Mouse (Mus musculus) urinary bladder, postnatal 10 days (tissue): ENCODE data around the gene Olfr603.
"Not testable (repeated sequence)": the region's sequence is repeated elsewhere in the genome, so short reads cannot be mapped to it uniquely, and the experiment has no call there.

Experiments
- DNase-seq: peaks from one replicate; pipeline ENCODE4 v3.0.0; 2022; ENCODE audit warnings: low spot score

Olfr603 gene

GRCm38 (mm10) chr7:103386077-103386476, at the start of gene Olfr603:
Gene Olfr603, minus strand, starts transcription at chr7:103386177.
- no peak for DNase-seq

DNA sequence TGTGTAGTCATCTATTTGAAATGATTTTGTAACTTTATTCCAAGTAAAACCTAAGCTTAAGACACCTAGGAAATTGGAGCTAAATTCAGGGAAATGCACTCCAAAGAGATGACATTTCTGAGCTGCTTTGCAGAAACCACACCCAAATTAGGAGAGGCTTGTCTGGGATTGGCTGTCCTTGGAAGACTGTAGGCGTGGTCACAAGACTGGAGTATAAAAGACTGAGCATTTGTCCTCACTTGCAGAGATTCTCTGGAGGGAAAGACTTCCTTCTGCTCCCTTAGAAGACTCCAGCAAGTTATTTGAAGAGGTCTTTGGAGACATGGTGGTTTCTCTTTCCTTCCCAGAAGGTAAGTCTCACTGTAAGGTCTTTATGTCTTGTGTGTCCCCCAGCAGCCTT, 28.8 kb upstream of the Olfr603 start, which contains the start of gene Usp17lc:
TSS of gene Usp17lc (plus strand) at position 301 of the 400 bp plus-strand sequence.
- DNase-seq: not testable (repeated sequence)

- not testable (repeated sequence) for DNase-seq
These were observed 20.6 kb upstream of the Olfr603 start for GRCm38 (mm10) chr7:103406521-103407055.

DNA sequence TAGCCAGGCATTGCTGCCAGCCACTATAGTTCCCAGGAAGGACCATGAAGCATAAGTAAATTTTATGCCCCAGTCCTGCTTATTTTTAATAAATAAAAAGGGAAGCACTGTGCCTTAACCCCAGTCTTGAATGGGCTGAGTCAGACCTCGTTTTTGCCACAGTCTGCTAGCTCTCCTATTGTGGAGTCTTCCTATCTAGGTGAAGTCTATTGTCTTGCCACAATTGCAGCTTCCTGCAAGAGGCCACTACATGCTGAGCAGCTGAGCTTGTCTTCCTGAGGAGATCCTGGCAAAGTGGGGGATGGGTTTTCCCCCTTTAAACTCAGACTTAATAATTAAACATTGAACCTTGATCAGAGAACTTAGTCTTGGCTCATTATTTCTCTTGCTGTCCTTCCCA, 13.0 kb upstream of the Olfr603 start:
- DNase-seq: no peak

DNA sequence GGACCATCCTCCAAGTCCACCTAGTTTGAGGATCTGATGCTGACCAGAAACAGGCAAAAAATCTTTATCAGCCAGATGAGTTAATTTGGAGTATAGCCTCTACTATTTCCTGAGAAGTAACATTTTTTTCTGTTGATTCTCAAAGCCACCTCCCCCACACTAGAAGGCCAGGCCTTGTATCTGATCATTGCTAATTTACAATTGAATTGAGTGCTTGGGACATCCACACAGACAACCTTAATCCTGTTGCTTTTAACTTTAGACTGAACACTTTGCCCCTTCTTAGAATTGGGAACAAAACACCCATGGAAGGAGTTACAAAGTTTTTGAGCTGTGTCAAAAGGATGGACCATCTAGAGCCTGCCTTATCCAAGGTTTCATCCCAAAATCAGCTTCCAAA, 11.8 kb upstream of the Olfr603 start:
- DNase-seq: no peak

- DNase-seq: no peak
These were observed 23.4 kb downstream of the Olfr603 start, which contains the start of gene Olfr601 for GRCm38 (mm10) chr7:103362555-103362954. Gene Olfr601, minus strand, starts transcription at chr7:103362655.

DNA sequence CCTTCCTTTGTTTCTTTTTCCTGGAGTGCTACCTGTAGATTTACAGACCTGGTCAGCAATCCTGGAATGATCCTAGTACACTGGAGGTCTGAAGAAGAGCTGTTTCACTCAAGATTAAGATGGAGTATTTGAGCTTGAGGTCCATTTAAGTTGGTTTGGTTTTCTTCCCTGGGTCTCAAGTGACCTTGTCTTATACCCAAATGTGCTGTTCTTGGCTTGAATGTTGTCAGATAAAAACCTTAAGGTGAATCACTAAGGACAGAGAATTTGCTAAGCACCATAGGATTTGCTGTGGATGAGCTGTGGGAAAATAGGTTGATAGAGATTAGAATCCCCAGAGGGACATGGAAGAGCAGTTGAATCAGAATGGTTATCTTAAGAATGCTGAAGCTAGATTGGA, 36.4 kb downstream of the Olfr603 start, which contains the start of gene Olfr600:
TSS of gene Olfr600 (minus strand) at position 101 of the 400 bp plus-strand sequence.
- DNase-seq: no peak

DNA sequence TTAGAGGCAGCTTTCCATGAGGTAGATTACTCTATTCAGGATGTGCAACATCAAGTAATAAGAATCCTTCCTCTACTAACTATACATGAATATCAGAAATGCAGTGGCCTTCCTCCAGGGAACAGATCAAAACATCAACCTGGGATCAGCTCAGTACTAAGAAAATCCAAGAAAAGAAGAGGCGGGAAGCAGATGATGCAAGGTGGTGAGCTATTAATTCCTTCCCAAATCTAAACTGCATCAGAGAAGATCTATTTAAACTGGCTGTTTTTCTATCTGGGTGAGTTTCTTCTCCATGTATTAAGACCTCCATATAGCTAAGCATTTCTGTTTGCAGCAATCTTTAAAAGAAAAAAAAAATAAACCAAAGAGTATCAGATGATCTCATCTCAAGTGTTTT, 50.4 kb downstream of the Olfr603 start, which contains the start of gene Olfr599:
TSS of gene Olfr599 (plus strand) at position 301 of the 400 bp plus-strand sequence.
- DNase-seq: no peak
